Mouse (Mus musculus): Measurements from ENCODE around the gene Wdr31. TPM values are rescaled to one million over a fixed set of nuclear protein-coding genes. Genes with fewer than 3 reads are reported as not detected.

Gene Wdr31
- polyA plus RNA-seq, 1 experiment from 2014 or later: 12.4 TPM

DNA sequence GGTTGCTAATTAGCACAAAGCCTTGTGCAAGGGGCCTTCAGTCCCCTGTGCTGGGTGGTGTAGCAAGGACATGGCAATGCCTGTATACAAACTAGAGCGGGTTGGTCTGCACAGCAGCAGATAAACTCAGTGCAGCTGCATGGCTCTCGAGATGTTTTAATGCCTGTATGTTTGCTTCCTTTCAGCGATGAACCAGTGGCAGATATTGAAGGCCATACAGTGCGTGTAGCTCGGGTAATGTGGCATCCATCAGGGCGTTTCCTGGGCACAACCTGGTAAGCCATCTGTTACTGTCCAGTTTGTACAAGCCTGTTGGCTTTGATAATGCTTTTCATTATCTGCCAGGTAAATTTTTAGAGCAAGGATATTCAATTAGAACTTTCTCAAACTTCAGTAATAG lies 51.6 kb downstream of the Wdr31 start:
- no peaks in the 10 kb centered on the region for H3K27me3 ChIP-seq (ENCODE audit: control insufficient read depth, insufficient read depth, low read depth, low read length)
- ATAC-seq (ENCODE audit: low read depth): no peak
- H3K4me3 ChIP-seq (ENCODE audit: low read length): no peak overlapping the region
- H3K9me3 ChIP-seq (ENCODE audit: control insufficient read depth, low read length): no peaks in the 10 kb centered on the region
- H3K4me2 ChIP-seq (ENCODE audit: low read depth, low read length): no peak overlapping the region
- peaks cover 79% of the 10 kb centered on the region for H3K36me3 ChIP-seq (ENCODE audit: control insufficient read depth, insufficient read depth, low read length)
- no peak overlapping the region for H3K9ac ChIP-seq (ENCODE audit: low read length)
- H3K4me1 ChIP-seq (replicated peaks; ENCODE audit: control insufficient read depth, insufficient read depth, low read length): no peaks in the 10 kb centered on the region
- H3K27ac ChIP-seq (ENCODE audit: low read length): no peak overlapping the region
- 92% methylated on average over 6 of the region's 6 CpGs for WGBS

DNA sequence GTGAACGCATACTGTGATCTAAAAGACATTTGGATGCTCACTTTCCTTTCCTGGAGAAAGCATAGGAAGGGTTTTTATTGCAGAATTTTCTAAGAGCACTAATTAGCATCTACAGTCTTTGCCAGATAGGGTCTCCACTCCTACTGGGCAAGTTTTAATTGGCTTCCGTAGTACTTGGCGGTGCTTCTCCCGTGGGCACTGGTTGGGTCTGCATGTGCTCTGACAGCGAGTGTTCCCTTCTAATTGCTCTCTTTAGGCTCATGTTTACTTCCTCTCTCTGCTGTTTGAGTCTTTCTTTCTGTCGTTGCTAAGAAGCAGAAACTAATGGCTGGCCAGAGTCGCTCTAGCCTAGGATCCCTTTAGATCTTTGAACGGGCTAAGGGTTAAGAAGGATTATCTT lies 52.2 kb downstream of the Wdr31 start:
- Histone ChIP-seq H3K4me2 (ENCODE audit: low read depth, low read length) (no peak overlapping the region), H3K27ac (ENCODE audit: low read length) (no peak overlapping the region), H3K27me3 (ENCODE audit: control insufficient read depth, insufficient read depth, low read depth, low read length) (no peaks in the 10 kb centered on the region), H3K9ac (ENCODE audit: low read length) (no peak overlapping the region), H3K4me1 (replicated peaks; ENCODE audit: control insufficient read depth, insufficient read depth, low read length) (no peaks in the 10 kb centered on the region), H3K36me3 (ENCODE audit: control insufficient read depth, insufficient read depth, low read length) (peaks cover 74% of the 10 kb centered on the region), H3K9me3 (ENCODE audit: control insufficient read depth, low read length) (no peaks in the 10 kb centered on the region), H3K4me3 (ENCODE audit: low read length) (no peak overlapping the region)
- WGBS: 90% methylated on average over 8 of the region's 8 CpGs
- ATAC-seq (ENCODE audit: low read depth): no peak

DNA sequence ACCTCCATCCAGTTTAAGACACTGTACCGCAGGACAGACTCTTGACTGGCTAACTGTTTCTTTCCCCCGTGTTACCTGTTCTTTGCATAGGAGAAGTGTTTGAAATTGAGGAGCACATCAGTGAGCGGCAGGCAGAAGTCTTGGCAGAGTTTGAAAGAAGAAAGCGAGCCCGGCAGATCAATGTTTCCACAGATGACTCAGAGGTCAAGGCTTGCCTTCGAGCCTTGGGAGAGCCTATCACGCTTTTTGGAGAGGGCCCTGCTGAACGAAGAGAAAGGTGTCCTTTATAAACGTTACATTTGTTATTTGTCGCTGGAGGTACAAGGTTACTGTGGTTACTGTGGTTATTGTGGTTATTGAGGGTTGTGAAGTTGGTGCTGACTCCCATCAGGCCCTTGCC lies 59.1 kb downstream of the Wdr31 start:
- H3K4me1 ChIP-seq (replicated peaks; ENCODE audit: control insufficient read depth, insufficient read depth, low read length): peaks cover 12% of the 10 kb centered on the region
- H3K27ac ChIP-seq (ENCODE audit: low read length): no peak overlapping the region
- no peaks in the 10 kb centered on the region for H3K9me3 ChIP-seq (ENCODE audit: control insufficient read depth, low read length)
- H3K4me3 ChIP-seq (ENCODE audit: low read length): no peak overlapping the region
- no peak for ATAC-seq (ENCODE audit: low read depth)
- WGBS: 90% methylated on average over 10 of the region's 10 CpGs
- H3K27me3 ChIP-seq (ENCODE audit: control insufficient read depth, insufficient read depth, low read depth, low read length): no peaks in the 10 kb centered on the region
- H3K9ac ChIP-seq (ENCODE audit: low read length): no peak overlapping the region
- peaks cover 45% of the 10 kb centered on the region for H3K36me3 ChIP-seq (ENCODE audit: control insufficient read depth, insufficient read depth, low read length)
- no peak overlapping the region for H3K4me2 ChIP-seq (ENCODE audit: low read depth, low read length)

DNA sequence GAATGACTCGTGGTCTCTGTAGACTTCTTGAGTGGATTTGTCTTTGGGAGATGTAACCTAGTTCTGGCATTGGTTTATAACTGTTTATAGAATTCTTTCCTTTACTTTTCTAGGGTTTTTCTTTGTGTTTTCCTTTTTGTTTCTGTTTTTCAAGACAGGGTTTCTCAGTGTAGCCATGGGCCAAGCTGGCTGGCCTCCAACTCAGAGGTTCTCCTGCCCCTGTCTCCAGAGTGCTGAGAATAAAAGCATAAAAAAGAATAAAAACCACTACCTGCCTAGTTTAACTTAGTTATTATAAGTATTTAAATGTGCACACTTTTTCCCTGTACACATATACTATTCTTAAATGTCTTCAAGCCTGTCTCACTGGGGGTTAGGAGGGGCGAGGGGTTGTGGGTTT lies 60.4 kb downstream of the Wdr31 start:
- no peaks in the 10 kb centered on the region for H3K9me3 ChIP-seq (ENCODE audit: control insufficient read depth, low read length)
- H3K9ac ChIP-seq (ENCODE audit: low read length): peak overlapping the region; percentile 3; the same call in 1 of the 2 replicates
- peak overlapping the region; percentile 97 for H3K4me3 ChIP-seq (ENCODE audit: low read length)
- ATAC-seq (ENCODE audit: low read depth): no peak
- peaks cover 12% of the 10 kb centered on the region for H3K4me1 ChIP-seq (replicated peaks; ENCODE audit: control insufficient read depth, insufficient read depth, low read length)
- H3K36me3 ChIP-seq (ENCODE audit: control insufficient read depth, insufficient read depth, low read length): peaks cover 34% of the 10 kb centered on the region
- no peak overlapping the region for H3K27ac ChIP-seq (ENCODE audit: low read length)
- H3K4me2 ChIP-seq (ENCODE audit: low read depth, low read length): peak overlapping the region; percentile 60
- WGBS: 81% methylated on average over 2 of the region's 2 CpGs
- H3K27me3 ChIP-seq (ENCODE audit: control insufficient read depth, insufficient read depth, low read depth, low read length): no peaks in the 10 kb centered on the region

DNA sequence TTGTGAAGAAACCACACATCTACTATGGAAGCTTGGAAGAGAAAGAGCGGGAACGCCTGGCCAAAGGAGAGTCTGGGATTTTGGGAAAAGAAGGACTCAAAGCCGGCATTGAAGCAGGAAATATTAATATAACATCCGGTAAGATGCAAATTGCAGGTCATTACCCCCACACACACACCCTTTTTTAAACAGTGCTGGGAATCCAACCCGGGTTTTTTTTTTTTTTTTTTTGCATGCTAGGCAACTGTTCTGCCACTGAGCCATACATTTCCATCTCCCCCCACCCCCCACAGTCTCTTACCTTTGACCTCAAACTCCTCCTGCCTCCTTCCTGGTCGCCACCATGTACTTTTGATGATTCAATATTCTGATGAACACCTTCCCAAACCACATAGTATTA lies 61.1 kb downstream of the Wdr31 start:
- 12% methylated on average over 6 of the region's 6 CpGs for WGBS
- Histone ChIP-seq H3K4me3 (ENCODE audit: low read length) (peak overlapping the region; percentile 97), H3K4me2 (ENCODE audit: low read depth, low read length) (peak overlapping the region; percentile 60), H3K27me3 (ENCODE audit: control insufficient read depth, insufficient read depth, low read depth, low read length) (no peaks in the 10 kb centered on the region), H3K36me3 (ENCODE audit: control insufficient read depth, insufficient read depth, low read length) (peaks cover 28% of the 10 kb centered on the region), H3K27ac (ENCODE audit: low read length) (peak overlapping the region; percentile 90), H3K4me1 (replicated peaks; ENCODE audit: control insufficient read depth, insufficient read depth, low read length) (peaks cover 12% of the 10 kb centered on the region), H3K9ac (ENCODE audit: low read length) (peak overlapping the region; percentile 98), H3K9me3 (ENCODE audit: control insufficient read depth, low read length) (no peaks in the 10 kb centered on the region)
- no peak for ATAC-seq (ENCODE audit: low read depth)

DNA sequence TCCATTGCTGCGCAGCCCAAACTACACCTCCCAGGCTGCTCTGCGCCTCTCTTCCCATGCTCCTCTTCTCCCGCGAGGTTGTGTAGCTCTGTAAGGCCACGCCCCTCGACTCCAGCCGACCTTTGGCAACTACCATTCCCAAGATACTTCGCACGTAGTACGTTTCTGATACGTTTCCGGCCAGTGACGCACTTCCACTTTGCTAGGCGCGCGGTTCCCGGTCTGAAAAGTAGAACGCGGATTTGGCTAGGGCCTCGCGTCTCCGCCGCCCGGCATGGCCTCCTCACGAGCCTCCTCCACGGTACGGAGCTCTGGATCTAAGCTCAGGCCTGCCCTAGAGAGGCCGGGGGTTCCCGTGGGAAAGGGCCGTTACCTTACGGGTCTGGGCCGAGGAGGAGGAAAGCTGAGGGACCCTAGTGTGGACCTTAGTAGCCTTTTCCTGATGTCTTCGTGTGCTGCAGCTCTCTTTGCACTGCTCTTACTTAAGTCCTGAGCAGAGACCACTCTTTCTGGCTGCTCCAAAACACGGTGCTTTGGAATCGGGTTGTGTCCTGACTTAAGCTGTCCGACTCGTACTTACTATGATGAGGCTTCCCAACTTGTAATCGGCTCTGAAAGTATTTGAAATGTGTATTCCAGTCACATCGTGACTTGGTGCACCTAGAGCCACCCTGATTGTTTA lies 62.0 kb downstream of the Wdr31 start, which contains the start of the genes Cdc26 and Prpf4:
Gene Cdc26 (minus strand): TSS at position 42 of the 682 bp plus-strand sequence.
Gene Prpf4 (plus strand): TSS at position 197 of the 682 bp plus-strand sequence.
- peak within 1 kb of the TSS; percentile 97 for H3K4me3 ChIP-seq (ENCODE audit: low read length)
- H3K36me3 ChIP-seq (ENCODE audit: control insufficient read depth, insufficient read depth, low read length): peaks cover 22% of the 10 kb centered on the region
- H3K9ac ChIP-seq (ENCODE audit: low read length): peak within 1 kb of the TSS; percentile 98
- under 1% methylated on average over 39 of the region's 39 CpGs for WGBS
- no peaks in the 10 kb centered on the region for H3K9me3 ChIP-seq (ENCODE audit: control insufficient read depth, low read length)
- H3K27ac ChIP-seq (ENCODE audit: low read length): peak within 1 kb of the TSS; percentile 90
- peak; percentile 99 for ATAC-seq (ENCODE audit: low read depth)
- H3K4me2 ChIP-seq (ENCODE audit: low read depth, low read length): peak within 1 kb of the TSS; percentile 60
- H3K27me3 ChIP-seq (ENCODE audit: control insufficient read depth, insufficient read depth, low read depth, low read length): no peaks in the 10 kb centered on the region
- peaks cover 12% of the 10 kb centered on the region for H3K4me1 ChIP-seq (replicated peaks; ENCODE audit: control insufficient read depth, insufficient read depth, low read length)

DNA sequence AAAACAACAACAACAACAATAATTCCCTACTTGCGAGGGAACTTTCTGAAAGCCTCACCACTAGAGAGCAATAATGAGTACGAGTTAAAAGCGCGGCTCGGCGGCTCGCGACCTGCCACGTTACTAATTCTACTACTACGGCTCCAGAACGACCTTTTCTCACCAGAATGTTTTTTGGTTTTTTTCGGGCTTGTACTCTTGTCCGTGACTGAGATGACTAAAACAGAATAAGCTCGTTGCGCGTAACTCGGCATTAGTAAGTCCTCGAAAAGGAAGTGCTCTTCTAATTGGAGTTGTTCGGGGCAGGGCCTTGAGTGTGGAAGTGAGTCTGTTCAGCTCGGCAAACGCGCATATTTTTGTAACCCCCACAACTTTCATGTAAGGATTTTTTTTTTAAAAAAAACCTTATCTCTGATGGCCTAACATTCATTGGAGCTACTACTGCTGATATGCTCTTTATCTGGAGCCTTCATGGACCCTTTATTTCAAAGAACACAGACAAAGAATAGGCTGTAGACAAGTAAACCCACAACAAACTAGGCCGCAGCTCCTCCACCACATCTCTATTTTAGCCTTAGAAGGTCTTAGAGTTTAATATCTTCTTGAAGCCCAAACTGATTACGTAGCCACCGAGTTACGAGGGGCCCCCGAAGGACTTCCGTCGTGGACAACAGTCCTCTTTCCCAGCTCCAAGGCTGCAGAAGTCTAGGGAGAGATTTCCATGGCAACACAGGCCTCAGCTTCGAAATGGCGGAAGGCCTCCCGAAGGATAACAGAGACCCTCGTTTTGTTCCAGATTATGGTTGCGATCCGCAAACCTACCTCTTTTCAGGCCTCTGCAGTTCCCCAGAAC lies 62.7 kb downstream of the Wdr31 start:
- Histone ChIP-seq H3K9me3 (ENCODE audit: control insufficient read depth, low read length) (no peaks in the 10 kb centered on the region), H3K36me3 (ENCODE audit: control insufficient read depth, insufficient read depth, low read length) (peaks cover 19% of the 10 kb centered on the region), H3K27me3 (ENCODE audit: control insufficient read depth, insufficient read depth, low read depth, low read length) (no peaks in the 10 kb centered on the region), H3K27ac (ENCODE audit: low read length) (peak overlapping the region; percentile 85), H3K4me2 (ENCODE audit: low read depth, low read length) (peak overlapping the region; percentile 60), H3K4me3 (ENCODE audit: low read length) (peak overlapping the region; percentile 97), H3K4me1 (replicated peaks; ENCODE audit: control insufficient read depth, insufficient read depth, low read length) (peaks cover 12% of the 10 kb centered on the region), H3K9ac (ENCODE audit: low read length) (peak overlapping the region; percentile 83)
- under 1% methylated on average over 35 of the region's 35 CpGs for WGBS
- ATAC-seq (ENCODE audit: low read depth): peak; percentile 50

DNA sequence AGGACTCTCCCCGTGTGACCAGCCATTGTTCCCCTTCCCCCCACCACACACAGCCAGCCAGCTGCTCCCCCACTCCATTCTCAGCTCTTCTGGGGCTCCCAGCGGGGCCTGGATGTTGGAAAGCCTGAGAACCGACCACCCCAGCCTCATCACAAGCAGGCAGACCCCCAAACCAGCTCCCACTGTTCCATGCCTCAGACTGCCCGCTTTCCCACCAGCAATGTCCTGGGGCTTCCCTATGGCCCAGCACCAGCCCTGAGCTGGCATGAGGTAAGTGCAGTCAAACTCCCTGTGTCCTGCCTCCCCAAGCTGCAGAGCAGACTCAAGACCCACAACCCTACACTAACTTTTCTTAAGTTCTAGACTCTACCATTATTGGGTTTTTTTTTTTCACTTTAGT lies 64.6 kb downstream of the Wdr31 start:
- no peaks in the 10 kb centered on the region for H3K27me3 ChIP-seq (ENCODE audit: control insufficient read depth, insufficient read depth, low read depth, low read length)
- H3K36me3 ChIP-seq (ENCODE audit: control insufficient read depth, insufficient read depth, low read length): peaks cover 17% of the 10 kb centered on the region
- H3K4me2 ChIP-seq (ENCODE audit: low read depth, low read length): no peak overlapping the region
- H3K9me3 ChIP-seq (ENCODE audit: control insufficient read depth, low read length): no peaks in the 10 kb centered on the region
- H3K4me3 ChIP-seq (ENCODE audit: low read length): no peak overlapping the region
- H3K27ac ChIP-seq (ENCODE audit: low read length): no peak overlapping the region
- ATAC-seq (ENCODE audit: low read depth): no peak
- H3K9ac ChIP-seq (ENCODE audit: low read length): no peak overlapping the region
- peaks cover 12% of the 10 kb centered on the region for H3K4me1 ChIP-seq (replicated peaks; ENCODE audit: control insufficient read depth, insufficient read depth, low read length)
- 85% methylated on average over 4 of the region's 4 CpGs for WGBS

DNA sequence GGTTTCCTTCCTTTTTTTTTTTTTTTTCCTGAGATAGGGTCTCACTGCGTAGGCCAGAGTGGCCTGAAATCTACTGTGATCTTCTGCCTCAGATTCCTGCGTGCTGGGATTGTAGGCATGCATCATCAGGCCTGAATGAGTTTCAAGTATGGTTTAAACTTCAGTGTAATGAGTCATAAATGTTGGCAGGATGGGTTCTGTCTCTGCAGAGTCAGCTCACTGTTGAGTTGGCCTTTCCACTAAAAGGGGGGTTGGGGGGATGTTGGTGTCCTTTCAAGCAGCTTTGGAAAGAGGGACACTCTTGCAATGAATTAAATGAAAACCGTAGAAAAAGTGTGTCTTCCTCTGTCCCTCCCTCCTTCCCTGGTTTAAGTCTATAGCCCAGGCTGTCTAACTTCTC lies 71.7 kb downstream of the Wdr31 start:
- 86% methylated on average over 3 of the region's 3 CpGs for WGBS
- no peak overlapping the region for H3K4me3 ChIP-seq (ENCODE audit: low read length)
- H3K9ac ChIP-seq (ENCODE audit: low read length): no peak overlapping the region
- H3K36me3 ChIP-seq (ENCODE audit: control insufficient read depth, insufficient read depth, low read length): peaks cover 68% of the 10 kb centered on the region
- no peak for ATAC-seq (ENCODE audit: low read depth)
- H3K4me2 ChIP-seq (ENCODE audit: low read depth, low read length): no peak overlapping the region
- H3K27ac ChIP-seq (ENCODE audit: low read length): no peak overlapping the region
- no peaks in the 10 kb centered on the region for H3K9me3 ChIP-seq (ENCODE audit: control insufficient read depth, low read length)
- no peaks in the 10 kb centered on the region for H3K4me1 ChIP-seq (replicated peaks; ENCODE audit: control insufficient read depth, insufficient read depth, low read length)
- no peaks in the 10 kb centered on the region for H3K27me3 ChIP-seq (ENCODE audit: control insufficient read depth, insufficient read depth, low read depth, low read length)
